Mouse (Mus musculus) frontal cortex, postnatal 36 days (tissue): ENCODE data around the gene Pfas.
A peak's percentile ranks its signal among the peaks of the same experiment; 100 is the strongest.
"Not testable (repeated sequence)": the region's sequence is repeated elsewhere in the genome, so short reads cannot be mapped to it uniquely, and the experiment has no call there.

ENCODE experiments used
- DNase-seq, 2 experiments: peaks; one replicate each; pipeline ENCODE4 v3.0.0; 2022; ENCODE audit warnings: low spot score in 2 of 2

The Pfas gene

GRCm38 (mm10) chr11:68940516-68940915, 67.7 kb downstream of the Pfas start:
- no peak for DNase-seq

GRCm38 (mm10) chr11:68939451-68940304, 68.6 kb downstream of the Pfas start:
- peak; percentile 88 to 90 for DNase-seq

- DNase-seq: not testable (repeated sequence)
Observed at GRCm38 (mm10) chr11:68936951-68937350, 71.3 kb downstream of the Pfas start.
